Mouse (Mus musculus): ENCODE data around the gene Cldn6. TPM values are rescaled to one million over a fixed set of nuclear protein-coding genes. Genes with fewer than 3 reads are reported as not detected.

Gene Cldn6
- polyA plus RNA-seq, 1 experiment: not detected

DNA sequence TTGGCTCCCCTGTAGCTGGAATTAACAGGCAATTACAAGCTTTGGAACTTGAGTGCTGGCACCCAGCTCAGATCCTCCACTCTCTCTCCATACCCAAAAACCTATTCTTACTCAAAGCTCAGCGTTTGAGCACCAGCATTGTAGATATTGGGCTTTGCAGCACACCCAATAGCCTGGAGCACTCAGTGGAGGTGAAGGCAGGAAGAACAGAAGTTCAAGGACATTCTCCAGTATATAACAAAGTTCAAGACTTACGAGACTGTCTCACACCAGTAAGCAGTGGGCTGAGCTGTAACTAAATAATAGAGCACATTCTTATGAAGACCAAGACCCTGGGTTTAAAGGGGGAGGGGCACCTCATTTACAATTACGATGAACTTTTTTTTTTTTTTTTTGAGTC lies 6.3 kb upstream of the Cldn6 start:
- Histone ChIP-seq H3K4me3 (ENCODE audit: insufficient read depth, low read depth, low read length) (no peak overlapping the region), H3K27ac (ENCODE audit: insufficient read depth, low read depth, low read length) (no peak overlapping the region), H3K4me1 (ENCODE audit: control insufficient read depth, insufficient read depth, low read length) (peaks cover 31% of the 10 kb centered on the region)
- TF ChIP-seq CTCF (IDR thresholded peaks at IDR 0.05; ENCODE audit: insufficient read depth, low read depth, low read length): no peak
- WGBS: 63% methylated on average over 3 of the region's 3 CpGs

DNA sequence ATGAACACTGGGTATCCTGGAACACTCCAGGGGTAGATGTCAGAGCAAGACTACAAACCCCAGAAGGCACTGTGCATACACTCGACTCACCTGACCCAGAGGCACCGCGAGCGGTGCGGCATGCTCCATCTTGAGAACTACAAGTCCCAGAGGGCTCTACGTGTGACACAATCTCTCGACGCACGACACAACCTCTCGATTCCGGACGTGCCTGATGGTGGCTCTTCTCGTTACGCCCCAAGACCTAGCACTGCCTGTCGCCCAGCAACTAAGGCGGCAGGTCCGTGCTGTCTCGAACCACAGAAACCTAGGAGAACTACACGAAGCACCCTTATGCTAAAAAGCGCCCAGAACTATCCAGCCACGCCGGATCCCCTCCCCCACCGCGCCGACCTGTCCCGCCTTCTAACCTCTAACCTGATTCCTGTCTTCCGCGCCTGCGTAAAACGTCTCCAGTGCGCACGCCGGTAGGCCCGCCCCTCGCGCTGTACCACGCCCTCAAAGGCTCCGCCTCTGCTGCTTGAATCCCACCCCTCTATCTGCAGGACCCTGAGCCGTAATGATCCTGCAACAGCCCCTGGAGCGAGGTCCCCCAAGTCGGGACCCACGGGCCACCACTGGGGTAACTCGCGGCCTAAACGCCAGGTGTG lies 5.5 kb upstream of the Cldn6 start, which contains the start of the genes Hcfc1r1 and Thoc6:
Hcfc1r1 (plus strand) TSS at position 173 of the 650 bp plus-strand sequence.
Thoc6 (minus strand) TSS at position 459 of the 650 bp plus-strand sequence.
- peak within 1 kb of the TSS; percentile 88 for H3K4me3 ChIP-seq (ENCODE audit: insufficient read depth, low read depth, low read length)
- under 1% methylated on average over 45 of the region's 45 CpGs for WGBS
- peaks cover 31% of the 10 kb centered on the region for H3K4me1 ChIP-seq (ENCODE audit: control insufficient read depth, insufficient read depth, low read length)
- TF ChIP-seq CTCF (IDR thresholded peaks at IDR 0.05; ENCODE audit: insufficient read depth, low read depth, low read length) (no peak), POLR2A (IDR thresholded peaks at IDR 0.05; ENCODE audit: insufficient read depth, low read depth, low read length) (no peak)
- peak within 1 kb of the TSS; percentile 94 for H3K27ac ChIP-seq (ENCODE audit: insufficient read depth, low read depth, low read length)

DNA sequence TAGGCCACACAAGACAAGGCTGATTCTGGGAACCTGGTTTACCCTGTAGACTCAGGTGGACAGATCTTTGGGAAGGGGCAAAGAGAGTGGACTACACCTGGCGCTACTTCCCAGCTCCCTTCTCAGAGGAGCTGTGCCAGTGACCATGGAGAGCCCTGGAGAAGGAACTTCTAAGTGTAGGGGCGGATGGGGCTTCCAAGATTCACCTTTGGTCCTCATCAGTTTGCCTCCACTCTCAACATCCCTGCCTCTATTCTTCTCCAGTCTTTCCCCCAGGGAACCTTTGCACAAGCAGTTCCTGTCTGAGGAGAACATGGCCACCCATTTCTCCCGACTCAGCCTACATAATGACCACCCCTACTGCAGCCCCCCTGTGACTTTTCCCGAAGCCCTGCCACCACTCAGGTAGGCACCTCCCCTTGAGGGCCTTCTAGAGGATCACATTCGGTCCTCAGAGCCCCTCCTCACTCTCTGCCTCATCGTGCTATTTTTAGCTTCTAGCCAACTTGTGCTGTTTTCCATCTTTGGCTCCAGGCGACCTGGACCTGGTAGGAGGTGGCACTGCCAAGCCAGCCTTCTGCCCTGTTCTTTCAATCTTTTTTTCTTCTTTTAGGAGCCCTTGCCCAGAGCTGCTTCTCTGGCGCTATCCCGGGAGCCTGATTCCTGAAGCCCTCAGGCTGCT lies 4.6 kb upstream of the Cldn6 start:
- peak overlapping the region; percentile 88 for H3K4me3 ChIP-seq (ENCODE audit: insufficient read depth, low read depth, low read length)
- peaks cover 33% of the 10 kb centered on the region for H3K4me1 ChIP-seq (ENCODE audit: control insufficient read depth, insufficient read depth, low read length)
- WGBS: 19% methylated on average over 9 of the region's 9 CpGs
- peak overlapping the region; percentile 53 for H3K27ac ChIP-seq (ENCODE audit: insufficient read depth, low read depth, low read length)
- TF ChIP-seq CTCF (IDR thresholded peaks at IDR 0.05; ENCODE audit: insufficient read depth, low read depth, low read length) (no peak), POLR2A (IDR thresholded peaks at IDR 0.05; ENCODE audit: insufficient read depth, low read depth, low read length) (no peak)

DNA sequence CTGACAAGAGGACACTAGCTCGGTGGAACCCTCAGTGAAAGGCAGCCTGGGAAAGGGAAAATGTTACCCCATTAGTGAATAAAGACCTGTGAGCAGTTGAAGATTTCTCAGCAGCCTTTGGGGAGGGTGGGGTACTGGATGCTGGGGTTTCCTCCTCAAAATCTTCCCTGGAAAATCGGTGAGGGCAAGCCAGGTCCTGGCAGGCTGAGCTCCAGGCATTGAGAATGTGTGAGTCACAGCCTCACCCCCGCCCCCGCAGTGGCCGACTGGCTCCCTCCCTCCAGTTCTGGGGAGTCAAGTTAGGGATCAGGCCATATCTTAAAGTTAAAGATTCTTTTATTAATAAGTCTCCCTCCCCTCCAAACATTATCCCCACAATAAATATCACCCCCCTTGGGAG lies 3.9 kb upstream of the Cldn6 start:
- H3K27ac ChIP-seq (ENCODE audit: insufficient read depth, low read depth, low read length): no peak overlapping the region
- no peak for TF ChIP-seq POLR2A (IDR thresholded peaks at IDR 0.05; ENCODE audit: insufficient read depth, low read depth, low read length)
- no peak for TF ChIP-seq CTCF (IDR thresholded peaks at IDR 0.05; ENCODE audit: insufficient read depth, low read depth, low read length)
- peak overlapping the region; percentile 88; the same call in 1 of the 2 replicates for H3K4me3 ChIP-seq (ENCODE audit: insufficient read depth, low read depth, low read length)
- H3K4me1 ChIP-seq (ENCODE audit: control insufficient read depth, insufficient read depth, low read length): peaks cover 36% of the 10 kb centered on the region
- 23% methylated on average over 5 of the region's 5 CpGs for WGBS

DNA sequence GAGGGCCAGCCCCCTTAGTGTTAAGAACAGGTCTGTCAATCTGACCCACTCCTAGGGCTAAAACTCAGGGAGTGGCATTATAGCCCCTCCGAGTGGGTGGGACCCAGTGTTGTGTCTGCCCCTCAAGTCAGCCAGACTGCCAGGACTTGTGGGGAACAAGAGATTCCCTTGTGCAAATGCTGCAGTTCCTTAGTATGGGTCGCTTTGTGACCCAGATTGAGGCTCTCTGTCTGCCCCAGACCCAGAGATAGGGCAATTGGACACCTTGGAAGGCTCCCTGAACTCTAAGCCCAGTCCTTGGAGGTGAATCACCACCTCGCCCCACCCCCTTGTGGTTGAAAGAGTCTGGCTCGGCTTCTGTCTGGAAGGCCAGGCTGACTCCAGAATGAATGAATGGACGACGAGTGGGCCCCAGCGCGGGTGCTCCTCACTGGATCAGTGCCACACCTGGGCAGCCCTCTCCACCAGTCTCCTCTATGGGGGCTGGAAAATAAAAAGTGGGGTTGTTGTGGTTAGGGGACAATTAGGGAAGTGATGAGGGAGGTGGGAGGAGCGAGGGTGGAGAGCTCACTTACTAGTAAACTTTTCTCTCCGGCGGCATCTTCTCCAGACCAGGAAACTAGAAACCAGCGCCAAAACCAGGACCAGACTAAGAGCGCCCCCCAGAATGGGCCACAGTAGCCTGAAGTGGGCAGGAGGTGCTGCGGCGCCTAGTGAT lies 3.3 kb upstream of the Cldn6 start:
- no peak overlapping the region for H3K4me3 ChIP-seq (ENCODE audit: insufficient read depth, low read depth, low read length)
- H3K27ac ChIP-seq (ENCODE audit: insufficient read depth, low read depth, low read length): no peak overlapping the region
- no peak for TF ChIP-seq CTCF (IDR thresholded peaks at IDR 0.05; ENCODE audit: insufficient read depth, low read depth, low read length)
- TF ChIP-seq POLR2A (IDR thresholded peaks at IDR 0.05; ENCODE audit: insufficient read depth, low read depth, low read length): no peak
- WGBS: 32% methylated on average over 15 of the region's 15 CpGs
- H3K4me1 ChIP-seq (ENCODE audit: control insufficient read depth, insufficient read depth, low read length): peaks cover 36% of the 10 kb centered on the region

DNA sequence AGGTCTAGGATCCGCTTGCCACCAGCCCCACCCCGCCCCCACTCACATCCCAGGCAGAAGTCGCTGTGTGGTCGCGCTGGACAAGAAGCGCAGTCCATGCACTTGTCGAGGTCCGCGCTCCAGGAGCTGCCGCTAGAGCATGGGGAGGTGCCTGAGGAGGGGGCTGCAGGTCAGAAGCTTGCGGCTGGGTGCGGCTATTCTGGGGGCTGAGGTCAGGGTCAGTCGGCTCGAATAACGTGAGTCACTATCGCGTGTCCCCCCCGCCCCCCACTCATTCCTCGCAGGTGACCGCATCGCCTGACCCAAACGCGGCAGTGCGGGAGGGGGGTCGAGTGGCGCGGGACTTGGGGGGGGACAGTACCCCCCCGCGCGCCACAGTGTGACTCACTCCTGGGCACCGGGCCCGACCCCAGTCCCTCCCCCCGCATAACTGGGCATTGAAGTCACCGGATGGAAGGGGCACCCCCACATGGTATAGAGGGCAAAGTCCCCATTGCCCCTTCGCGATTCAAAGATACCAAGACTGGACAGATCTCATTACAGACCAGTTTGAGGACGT lies 2.5 kb upstream of the Cldn6 start:
- H3K4me1 ChIP-seq (ENCODE audit: control insufficient read depth, insufficient read depth, low read length): peaks cover 39% of the 10 kb centered on the region
- 2% methylated on average over 37 of the region's 37 CpGs for WGBS
- no peak for TF ChIP-seq CTCF (IDR thresholded peaks at IDR 0.05; ENCODE audit: insufficient read depth, low read depth, low read length)
- TF ChIP-seq POLR2A (IDR thresholded peaks at IDR 0.05; ENCODE audit: insufficient read depth, low read depth, low read length): no peak
- H3K4me3 ChIP-seq (ENCODE audit: insufficient read depth, low read depth, low read length): peak overlapping the region; percentile 63
- no peak overlapping the region for H3K27ac ChIP-seq (ENCODE audit: insufficient read depth, low read depth, low read length)

DNA sequence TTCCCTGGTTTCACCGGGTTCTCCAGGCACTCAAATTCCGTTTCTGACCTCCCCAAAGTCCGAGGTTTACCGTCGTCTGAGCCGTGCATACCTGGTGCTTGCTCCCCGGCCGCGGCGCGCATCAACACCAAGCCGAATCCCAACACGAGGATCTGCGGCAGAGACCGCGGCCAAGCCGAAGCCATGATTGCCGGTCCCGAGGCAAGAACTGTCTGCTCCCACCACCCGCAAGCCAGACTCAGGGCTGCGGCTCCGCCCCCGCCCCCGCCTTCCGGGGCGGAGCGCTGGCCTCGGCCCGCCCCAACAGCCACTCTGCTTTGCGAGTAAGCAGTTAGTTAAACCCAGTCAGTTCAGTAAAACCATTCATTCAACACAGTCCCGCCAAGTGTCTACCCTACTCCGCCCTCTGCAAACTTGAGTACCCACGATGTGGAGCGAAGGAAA lies 1.8 kb upstream of the Cldn6 start, which contains the start of gene Tnfrsf12a:
Tnfrsf12a (minus strand) TSS at position 233 of the 444 bp plus-strand sequence.
- peaks cover 39% of the 10 kb centered on the region for H3K4me1 ChIP-seq (ENCODE audit: control insufficient read depth, insufficient read depth, low read length)
- under 1% methylated on average over 34 of the region's 34 CpGs for WGBS
- no peak within 1 kb of the TSS for H3K27ac ChIP-seq (ENCODE audit: insufficient read depth, low read depth, low read length)
- TF ChIP-seq CTCF (IDR thresholded peaks at IDR 0.05; ENCODE audit: insufficient read depth, low read depth, low read length) (no peak), POLR2A (IDR thresholded peaks at IDR 0.05; ENCODE audit: insufficient read depth, low read depth, low read length) (peak; percentile 68)
- peak within 1 kb of the TSS; percentile 63 for H3K4me3 ChIP-seq (ENCODE audit: insufficient read depth, low read depth, low read length)

DNA sequence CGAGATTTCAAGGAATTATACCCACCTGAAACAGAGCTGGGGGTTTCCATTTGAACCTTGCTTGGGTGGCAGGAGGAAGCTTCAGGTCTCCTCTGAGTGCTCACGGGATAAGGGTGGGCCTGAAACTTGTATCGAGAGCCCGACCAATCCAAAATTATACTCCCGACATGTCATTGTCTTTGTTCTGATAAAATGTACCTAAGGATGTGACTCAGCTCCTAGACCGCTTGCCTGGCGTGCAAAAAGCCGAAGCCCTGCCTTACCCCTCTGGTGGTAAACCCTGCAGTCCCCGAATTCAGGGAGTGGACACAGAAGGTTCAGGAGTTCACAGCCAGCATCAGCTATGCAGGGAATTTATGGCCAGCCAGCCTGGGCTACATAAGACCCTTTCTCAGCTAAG lies 1.3 kb downstream of the Cldn6 start:
- no peak overlapping the region for H3K27ac ChIP-seq (ENCODE audit: insufficient read depth, low read depth, low read length)
- no peak overlapping the region for H3K4me3 ChIP-seq (ENCODE audit: insufficient read depth, low read depth, low read length)
- WGBS: 85% methylated on average over 9 of the region's 9 CpGs
- peaks cover 24% of the 10 kb centered on the region for H3K4me1 ChIP-seq (ENCODE audit: control insufficient read depth, insufficient read depth, low read length)
- TF ChIP-seq POLR2A (IDR thresholded peaks at IDR 0.05; ENCODE audit: insufficient read depth, low read depth, low read length) (no peak), CTCF (IDR thresholded peaks at IDR 0.05; ENCODE audit: insufficient read depth, low read depth, low read length) (no peak)
